Mouse (Mus musculus) embryo, embryonic 10.5 days (tissue): ENCODE measurements around the gene Trem2.
"Not testable (repeated sequence)": the region's sequence is repeated elsewhere in the genome, so short reads cannot be mapped to it uniquely, and the experiment has no call there.

ENCODE experiments used
- DNase-seq: peaks from one replicate; pipeline ENCODE4 v3.0.0-alpha.2; 2015; ENCODE audit warnings: low spot score

Gene Trem2

GRCm38 (mm10) chr17:48350681-48351193 is 4.5 kb downstream of the Trem2 start:
- peak; percentile 4 for DNase-seq

GRCm38 (mm10) chr17:48352976-48353375 is 6.8 kb downstream of the Trem2 start:
- DNase-seq = not testable (repeated sequence)

GRCm38 (mm10) chr17:48355822-48356221 is 9.6 kb downstream of the Trem2 start:
- DNase-seq = no peak

GRCm38 (mm10) chr17:48357892-48358291 is 11.7 kb downstream of the Trem2 start:
- no peak for DNase-seq

- no peak for DNase-seq
Measured at GRCm38 (mm10) chr17:48359616-48360015, 13.4 kb downstream of the Trem2 start, which contains the start of gene Treml1. Gene Treml1 (plus strand): TSS chr17:48359916.

- no peak for DNase-seq
Measured at GRCm38 (mm10) chr17:48360462-48360861, 14.3 kb downstream of the Trem2 start.

GRCm38 (mm10) chr17:48362346-48362745 is 16.1 kb downstream of the Trem2 start:
- DNase-seq = no peak

GRCm38 (mm10) chr17:48362966-48363365 is 16.8 kb downstream of the Trem2 start:
- no peak for DNase-seq

GRCm38 (mm10) chr17:48363421-48363965 is 17.3 kb downstream of the Trem2 start:
- DNase-seq = no peak

GRCm38 (mm10) chr17:48365511-48366155 is 19.4 kb downstream of the Trem2 start:
- DNase-seq = peak; percentile 8

- no peak for DNase-seq
Measured at GRCm38 (mm10) chr17:48366806-48367205, 20.6 kb downstream of the Trem2 start.

- no peak for DNase-seq
Measured at GRCm38 (mm10) chr17:48371621-48372020, 25.4 kb downstream of the Trem2 start.

- no peak for DNase-seq
Measured at GRCm38 (mm10) chr17:48372987-48373386, 26.8 kb downstream of the Trem2 start.

- no peak for DNase-seq
Measured at GRCm38 (mm10) chr17:48376102-48376501, 29.9 kb downstream of the Trem2 start.

GRCm38 (mm10) chr17:48379050-48379449 is 32.8 kb downstream of the Trem2 start:
- no peak for DNase-seq

GRCm38 (mm10) chr17:48385786-48386461 is 39.7 kb downstream of the Trem2 start:
- DNase-seq = no peak

GRCm38 (mm10) chr17:48388666-48389065 is 42.5 kb downstream of the Trem2 start:
- DNase-seq = no peak

GRCm38 (mm10) chr17:48389442-48389841 is 43.2 kb downstream of the Trem2 start:
- no peak for DNase-seq

GRCm38 (mm10) chr17:48391446-48391845 is 45.2 kb downstream of the Trem2 start:
- no peak for DNase-seq

- DNase-seq = no peak
Measured at GRCm38 (mm10) chr17:48392616-48393015, 46.4 kb downstream of the Trem2 start.

- no peak for DNase-seq
Measured at GRCm38 (mm10) chr17:48401710-48402109, 55.5 kb downstream of the Trem2 start.

GRCm38 (mm10) chr17:48402751-48403150 is 56.5 kb downstream of the Trem2 start:
- no peak for DNase-seq
